Mouse (Mus musculus) thymus, postnatal 0 days (tissue): ENCODE data around the gene Tubgcp3. TPM values are rescaled to one million over a fixed set of nuclear protein-coding genes. Genes with fewer than 3 reads are reported as not detected.

Experiments
- microRNA-seq: library from miRNA; unstranded; fragments of <30 nt; microRNA quantifications from one replicate; pipeline ENCODE4, GENCODE M21; 2016; ENCODE audit warnings: borderline number of aligned reads
- polyA plus RNA-seq: library from polyadenylated mRNA; unstranded; fragments of >200 nt; fragmentation: Nextera tagmentation; extraction: Ambion mirVana; gene quantifications from 2 replicates; pipeline ENCODE4 v1.2.1, GENCODE M21; 2015

Tubgcp3 gene
- polyA plus RNA-seq, 1 experiment from 2014 or later = 36.3 TPM

Small RNA genes within 50 kb of the gene (microRNA-seq; reads per million reads assigned to microRNA genes)
- not detected for gene Gm26483

Other genes with a start within 250 kb of the Tubgcp3 start
- not detected in 2 replicates for gene Spaca7, start 99.2 kb downstream of the Tubgcp3 start, polyA plus RNA-seq
- gene Atp11a, start 84.8 kb upstream of the Tubgcp3 start, polyA plus RNA-seq = 5.5 and 7.5 TPM in 2 replicates
- 4.8 and 5.3 TPM in 2 replicates for gene Mcf2l, start 201.6 kb upstream of the Tubgcp3 start, polyA plus RNA-seq